Mouse (Mus musculus) C2C12 (cell line): ENCODE measurements around the gene Acrv1.

Experiments used
- CTCF ChIP-seq: IDR thresholded peaks from one replicate; pipeline ENCODE4 v1.5.1; 2011; ENCODE audit not compliant: control insufficient read depth, insufficient read depth, insufficient read length
- MAX ChIP-seq: IDR thresholded peaks from one replicate; pipeline ENCODE4 v1.6.1; 2011; ENCODE audit warnings: mild to moderate bottlenecking, control low read depth
- MYOD1 ChIP-seq: IDR thresholded peaks from one replicate; pipeline ENCODE4 v1.6.1; 2011; ENCODE audit warnings: low read depth; ENCODE audit not compliant: control insufficient read depth, insufficient read length
- USF1 ChIP-seq: IDR thresholded peaks from one replicate; pipeline ENCODE4 v1.6.1; 2011; ENCODE audit warnings: low read depth, mild to moderate bottlenecking, control low read depth, moderate library complexity

- TF ChIP-seq MYOD1 (no peak), CTCF (no peak), MAX (no peak), USF1 (no peak)
Measured at GRCm38 (mm10) chr9:36692920-36693319, at the start of gene Acrv1.
